11 mouse cellular contexts compared by ENCODE assay signal in the genomic region with DNA sequence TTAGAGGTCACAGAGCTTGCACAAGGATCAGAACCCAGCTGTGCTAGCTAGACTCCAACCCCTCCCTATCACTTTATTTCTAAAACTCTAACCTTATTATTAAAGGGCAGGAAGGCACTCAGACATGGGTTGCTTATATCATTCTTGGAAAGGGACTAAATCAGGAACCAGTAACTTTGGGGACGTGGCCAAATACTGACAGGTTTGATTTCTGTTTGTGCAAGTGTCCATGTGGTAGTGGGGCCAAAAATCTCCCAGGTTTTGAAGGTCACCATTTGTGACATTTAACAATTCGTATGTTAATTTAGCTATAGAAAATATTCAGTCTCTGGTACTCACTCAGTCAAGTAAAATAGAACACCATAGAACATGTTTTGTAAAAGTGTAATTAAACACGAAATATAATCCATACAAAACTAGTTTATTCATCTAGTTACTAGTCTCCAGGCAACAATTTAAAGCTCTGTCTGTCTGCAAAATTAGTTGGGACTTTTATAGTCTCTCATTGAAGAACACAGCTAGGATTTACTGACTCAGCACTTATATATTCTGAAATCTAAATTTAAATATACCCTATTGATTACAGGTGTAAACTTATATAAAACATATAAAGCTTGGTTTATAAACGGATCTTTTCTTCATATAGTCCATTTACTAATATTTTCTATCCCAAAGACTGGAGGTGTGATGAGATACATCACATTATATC. TPM values are rescaled to one million over a fixed set of nuclear protein-coding genes. Genes with fewer than 3 reads are reported as not detected.
A peak's percentile ranks its signal among the peaks of the same experiment; 100 is the strongest.
DNase-seq lines count a peak whose midpoint lies in the region; ATAC-seq and TF ChIP-seq lines count a peak whose summit lies in the region.
"Had no signal": no experiment of that assay in that cellular context is flagged by ENCODE, and none has a peak within 500 bp of the region (broad histone marks: within the 10 kb centered on the region; RNA-seq: fewer than 3 reads in every experiment).

No protein-coding gene starts in this region.

- H3K9ac ChIP-seq in heart, postnatal 0 days (replicated peaks; ENCODE audit: low read depth, low read length) = 0 out of 2 replicates have a peak overlapping the region, but pooled peaks have one; percentile 85
- no peak overlapping the region for H3K9ac ChIP-seq in ES-E14 (ENCODE audit: insufficient read depth, low read depth, low read length, poor library complexity, severe bottlenecking)
- H3K9ac ChIP-seq in liver, embryonic 14.5 days (replicated peaks) = no peak overlapping the region

- DNase-seq in heart, postnatal 0 days (ENCODE audit: low spot score) = no peak
- DNase-seq in heart, postnatal 14 days = no peak
- no peak for DNase-seq in ES-E14 (ENCODE audit: low read depth, low spot score)
- DNase-seq in cerebellum, postnatal 25 days = peak; percentile 14 to 18
- no peak for DNase-seq in liver, embryonic 14.5 days (ENCODE audit: low read depth in 3 of 3, low spot score in 3 of 3)
- DNase-seq in frontal cortex, adult 2 months (ENCODE audit: extremely low spot score in 1 of 2, low spot score in 1 of 2) = no peak
- DNase-seq in urinary bladder, postnatal 36 days (ENCODE audit: low spot score in 2 of 2) = no peak
- DNase-seq in lung, postnatal 36 days = no peak
- DNase-seq: right cerebral cortex, postnatal 25 days had no signal

- no peak for TF ChIP-seq EP300 in heart, postnatal 0 days (IDR thresholded peaks at IDR 0.05; ENCODE audit: low read depth)
- no peak for TF ChIP-seq EP300 in liver, embryonic 14.5 days (IDR thresholded peaks at IDR 0.05; ENCODE audit: low read depth)

- peak overlapping the region; percentile 81 for H3K4me3 ChIP-seq in heart, postnatal 0 days (ENCODE audit: low read depth, low read length)
- no peak overlapping the region; a peak in 1 of 4 replicates for H3K4me3 ChIP-seq in ES-E14 (ENCODE audit: insufficient read depth in 1 of 2, low read depth in 1 of 2, low read length in 2 of 2, poor library complexity in 1 of 2, severe bottlenecking in 1 of 2)
- H3K4me3 ChIP-seq in liver, embryonic 14.5 days (ENCODE audit: insufficient read depth in 1 of 2, low read depth in 2 of 2, low read length in 2 of 2) = no peak overlapping the region; a peak in 1 of 4 replicates

- no peaks in the 10 kb centered on the region for H3K4me1 ChIP-seq in heart, postnatal 0 days (ENCODE audit: control insufficient read depth, insufficient read depth)
- no peaks in the 10 kb centered on the region for H3K4me1 ChIP-seq in ES-E14 (ENCODE audit: control insufficient read depth in 2 of 2, insufficient read depth in 2 of 2, low read length in 2 of 2, poor library complexity in 1 of 2)
- peaks cover 0 to 3% of the 10 kb centered on the region in 2 experiments; a peak in 2 of 4 replicates for H3K4me1 ChIP-seq in liver, embryonic 14.5 days (replicated peaks; ENCODE audit: control insufficient read depth in 2 of 2, insufficient read depth in 2 of 2, low read length in 1 of 2)

- H3K36me3 ChIP-seq in heart, postnatal 0 days (replicated peaks; ENCODE audit: control insufficient read depth, insufficient read depth, low read length) = no peaks in the 10 kb centered on the region
- H3K36me3 ChIP-seq in ES-E14 (ENCODE audit: control insufficient read depth, insufficient read depth, low read length, poor library complexity, severe bottlenecking) = no peaks in the 10 kb centered on the region
- H3K36me3 ChIP-seq in liver, embryonic 14.5 days (replicated peaks; ENCODE audit: control insufficient read depth, insufficient read depth, low read depth) = no peaks in the 10 kb centered on the region

- no peak for ATAC-seq in heart, postnatal 0 days (ENCODE audit: insufficient read depth, low read depth)
- no peak for ATAC-seq in liver, embryonic 14.5 days (ENCODE audit: insufficient read depth)

- 63% methylated on average over 4 of the region's 4 CpGs for WGBS in heart, postnatal 0 days
- 39% methylated on average over 4 of the region's 4 CpGs for WGBS in liver, embryonic 14.5 days (ENCODE audit: insufficient replicate concordance)

- 0 out of 2 replicates have a peak overlapping the region, but pooled peaks have one; percentile 91 for H3K27ac ChIP-seq in heart, postnatal 0 days (ENCODE audit: low read depth)
- H3K27ac ChIP-seq in ES-E14 (ENCODE audit: insufficient read depth, low read depth, low read length, poor library complexity, severe bottlenecking) = no peak overlapping the region
- no peak overlapping the region for H3K27ac ChIP-seq in liver, embryonic 14.5 days

- H3K27me3 ChIP-seq in heart, postnatal 0 days (ENCODE audit: control insufficient read depth, insufficient read depth, low read length) = no peaks in the 10 kb centered on the region
- H3K27me3 ChIP-seq in liver, embryonic 14.5 days (ENCODE audit: control insufficient read depth, insufficient read depth, low read length) = no peaks in the 10 kb centered on the region

- H3K4me2 ChIP-seq in heart, postnatal 0 days (ENCODE audit: low read depth, low read length) = peak overlapping the region; percentile 80
- peak overlapping the region; percentile 90 for H3K4me2 ChIP-seq in liver, embryonic 14.5 days (ENCODE audit: low read depth)

- in situ Hi-C loops in ES-E14 (cut with MboI; ENCODE audit: low sequenced_read_pairs in 2 of 2, unreplicated experiment in 2 of 2) = no loop called here

- intact Hi-C loops in heart, postnatal 14 days (cut with DNase I) = loop anchor here (5.0 to 10.0 kb wide), 4 partner anchors 76 to 586 kb away; a partner anchor contains a TSS

- no peak for TF ChIP-seq CTCF in heart, postnatal 0 days (IDR thresholded peaks at IDR 0.05; ENCODE audit: low read depth)
- TF ChIP-seq CTCF in liver, embryonic 14.5 days (IDR thresholded peaks at IDR 0.05; ENCODE audit: low read depth) = no peak

- H3K9me3 ChIP-seq in heart, postnatal 0 days (replicated peaks; ENCODE audit: control insufficient read depth, low read length) = no peaks in the 10 kb centered on the region
- H3K9me3 ChIP-seq in ES-E14 (ENCODE audit: control insufficient read depth, insufficient read depth, low read depth, low read length) = no peaks in the 10 kb centered on the region
- no peaks in the 10 kb centered on the region for H3K9me3 ChIP-seq in liver, embryonic 14.5 days (ENCODE audit: control insufficient read depth, low read length)

TF ChIP-seq in ES-E14, 5 proteins besides CTCF, POLR2A, EP300 and RAD21:
- TF ChIP-seq MAFK (IDR thresholded peaks at IDR 0.05; ENCODE audit: insufficient read depth, low read depth, low read length) = peak; percentile 54; the same call in 1 of the 2 replicates
- TF ChIP-seq ZC3H11A (IDR thresholded peaks at IDR 0.05; ENCODE audit: borderline replicate concordance, low read depth, low read length) = no peak
TF ChIP-seq in ES-E14: peak in this region for 1.

RNA-seq across cellular contexts. Expression of a gene that starts 1.5 kb away (rescaled TPM):
- 39.4 and 52.1 TPM in 2 replicates for total RNA-seq in heart, postnatal 0 days (2014; rRNA removed; ENCODE audit: low replicate concordance)
- 12.0 and 12.4 TPM in 2 replicates for polyA plus RNA-seq in heart, postnatal 0 days (2015; fragmentation: Nextera tagmentation; extraction: Ambion mirVana)
- total RNA-seq in heart, postnatal 14 days (2021) = 10 to 100 TPM; 27.7 to 51.7 TPM
- 44.2 and 44.9 TPM in 2 replicates for total RNA-seq in ES-E14 (2012; rRNA removed)
- polyA plus RNA-seq in liver, embryonic 14.5 days (2012; rRNA removed) = 11.1 and 12.0 TPM in 2 replicates
- polyA plus RNA-seq in liver, embryonic 14.5 days (2014; fragmentation: Nextera tagmentation; extraction: Ambion mirVana) = 13.3 and 28.0 TPM in 2 replicates
- 25.2 and 26.8 TPM in 2 replicates for polyA plus RNA-seq in frontal cortex, adult 2 months (2012; rRNA removed)

RNA-seq across cellular contexts. Expression of a gene that starts 15.2 kb away (rescaled TPM):
- total RNA-seq in heart, postnatal 0 days (2014; rRNA removed; ENCODE audit: low replicate concordance) = not detected in 2 replicates
- polyA plus RNA-seq in heart, postnatal 0 days (2015; fragmentation: Nextera tagmentation; extraction: Ambion mirVana) = not detected in 2 replicates
- not detected for total RNA-seq in heart, postnatal 14 days (2021)
- not detected in 2 replicates for total RNA-seq in ES-E14 (2012; rRNA removed)
- not detected in 2 replicates for polyA plus RNA-seq in liver, embryonic 14.5 days (2012; rRNA removed)
- polyA plus RNA-seq in liver, embryonic 14.5 days (2014; fragmentation: Nextera tagmentation; extraction: Ambion mirVana) = not detected in 2 replicates
- not detected in 2 replicates for polyA plus RNA-seq in frontal cortex, adult 2 months (2012; rRNA removed)
- total RNA-seq: common myeloid progenitor, adult 5-6 weeks had no signal
- polyA plus RNA-seq: macrophage had no signal

Comparison
In these comparisons a context has a peak if more than half of its experiments do, and no peak if none do; other contexts are left out.
1. DNase-seq: peak in cerebellum, postnatal 25 days (2 of 2); none in heart, postnatal 0 days (single experiment), heart, postnatal 14 days (0 of 2), ES-E14 (single experiment), liver, embryonic 14.5 days (0 of 3), frontal cortex, adult 2 months (0 of 2), urinary bladder, postnatal 36 days (0 of 2) and lung, postnatal 36 days (single experiment).